Mouse (Mus musculus) embryonic stem cell, embryonic (primary cell): ENCODE measurements around the gene Zfp82.

ENCODE experiments used
- CTCF ChIA-PET, 4 experiments: fragments of 300-600 bp in 2 of 4; fragments of 350-600 bp in 2 of 4; sonication (Branson Sonifier 250); formaldehyde crosslinking; loops; one replicate each; lab custom pipeline; 2022; ENCODE audit warnings: inconsistent platforms in 2 of 4; lab: Charles Lee
- POLR2A ChIA-PET, 4 experiments: fragments of 300-600 bp in 2 of 4; fragments of 350-600 bp in 2 of 4; sonication (Branson Sonifier 250); formaldehyde crosslinking; loops; one replicate each; lab custom pipeline; 2022; ENCODE audit warnings: antibody characterized with exemption in 4 of 4, inconsistent platforms in 1 of 4; lab: Charles Lee

Zfp82 gene

DNA sequence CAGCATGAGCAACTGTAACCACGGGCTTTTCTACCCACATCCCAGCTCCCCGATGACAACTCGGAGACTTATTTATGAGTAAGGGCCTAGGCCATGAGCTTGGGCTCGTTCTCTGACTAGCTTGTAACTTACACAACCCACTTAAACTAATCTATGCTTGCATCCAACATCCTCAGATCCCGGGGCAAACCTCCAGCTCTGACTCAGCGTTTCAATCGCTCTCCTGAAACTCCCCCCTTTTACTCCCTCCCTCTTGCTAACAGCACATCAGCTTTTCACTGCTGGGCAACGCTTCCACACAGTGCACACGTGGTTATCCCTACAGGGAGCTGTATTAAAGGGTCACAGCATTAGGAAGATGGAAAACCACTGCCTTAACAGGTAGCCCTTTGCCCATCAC is 13.8 kb upstream of the Zfp82 start:
- POLR2A ChIA-PET: interaction anchor here in 3 of 4 experiments (0.7 to 3.2 kb wide), 12 partner anchors 8 to 194 kb away, joined by 3 to 20 read pairs (median 4); partner anchors contain the start of genes Zfp260 (in 2 of the 3), Zfp82 (in 2 of the 3), Thap8 (in 1 of the 3) and Wdr62 (in 1 of the 3)
- CTCF ChIA-PET: interaction anchor here in 2 of 4 experiments (0.6 to 0.7 kb wide), 2 partner anchors 98 to 1107 kb away, joined by 4 read pairs; no protein-coding TSS in a partner anchor

DNA sequence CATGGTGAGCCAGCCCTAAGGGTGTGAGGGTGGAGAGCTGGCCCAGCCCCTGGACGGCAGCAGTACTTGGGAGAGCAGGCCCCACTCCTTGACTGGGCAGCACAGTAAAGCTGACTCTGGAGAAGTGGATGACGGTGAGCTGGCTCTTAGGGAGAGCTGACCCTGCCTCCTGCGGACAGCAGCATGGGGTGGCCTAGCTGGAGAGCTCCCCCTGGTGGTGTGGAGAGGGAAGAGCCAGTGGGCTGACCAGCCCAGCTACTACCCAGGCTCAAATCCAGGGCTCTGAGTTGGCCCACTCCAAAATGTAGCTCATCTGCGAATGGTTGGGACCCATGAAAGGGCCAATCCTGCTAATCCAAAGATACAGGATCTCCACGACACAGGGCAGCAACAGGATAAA is 8.1 kb downstream of the Zfp82 start:
- CTCF ChIA-PET: interaction anchor here (0.5 to 2.5 kb wide), 22 partner anchors 12 to 271 kb away, joined by 3 to 21 read pairs (median 3); partner anchors contain the start of genes Gm26920 (in 1 of the 4) and Zfp566 (in 1 of the 4)
- POLR2A ChIA-PET: interaction anchor here in 3 of 4 experiments (0.7 to 1.6 kb wide), 8 partner anchors 16 to 109 kb away, joined by 3 to 5 read pairs (median 3); partner anchors contain the start of genes Gm26920 (in 2 of the 3) and Zfp566 (in 2 of the 3)

DNA sequence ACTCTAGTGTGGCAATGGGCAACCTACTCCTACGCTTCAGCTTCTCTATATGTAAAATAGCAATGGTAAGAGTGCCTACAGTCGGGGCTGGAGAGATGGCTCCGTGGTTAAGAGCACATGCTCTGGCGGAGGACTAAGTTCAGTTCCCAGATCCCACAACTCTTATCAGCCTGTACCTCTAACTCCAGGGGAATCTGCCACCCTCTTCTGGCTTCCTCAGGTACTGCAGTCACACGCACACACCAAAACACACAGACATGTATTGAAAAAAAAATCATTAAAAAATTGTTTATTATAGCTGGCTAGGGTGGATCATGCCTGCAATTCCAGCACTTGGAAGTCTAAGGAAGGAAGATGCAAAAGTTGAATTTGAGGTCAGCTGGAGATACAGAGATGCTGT is 10.2 kb downstream of the Zfp82 start:
- ChIA-PET POLR2A (interaction anchor here in 2 of 4 experiments (0.6 kb wide), 2 partner anchors 20 to 40 kb away, joined by 3 read pairs; no protein-coding TSS in a partner anchor), CTCF (interaction anchor here (0.5 to 1.3 kb wide), 4 partner anchors 9 to 51 kb away, joined by 3 to 5 read pairs (median 4); no protein-coding TSS in a partner anchor)

DNA sequence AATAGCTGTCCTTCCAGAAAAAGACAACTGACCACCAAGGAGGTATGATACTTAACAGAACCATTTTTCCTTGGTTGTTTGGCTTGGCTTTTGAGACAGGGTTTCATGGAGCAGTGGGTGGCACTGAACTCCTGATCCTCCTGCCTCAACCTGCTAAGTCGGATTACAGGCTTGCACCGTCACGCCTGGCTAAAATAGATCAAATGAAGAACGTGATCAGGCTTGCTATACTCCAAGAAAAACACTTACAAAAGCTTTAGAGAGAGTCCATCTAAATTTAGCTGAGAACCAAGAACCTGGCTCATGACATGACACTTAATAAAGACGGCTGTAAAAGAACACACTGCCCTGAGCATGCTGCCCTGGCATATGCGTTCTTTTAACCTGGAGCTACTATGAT is 12.4 kb downstream of the Zfp82 start:
- CTCF ChIA-PET: no interaction called here
- POLR2A ChIA-PET: interaction anchor here in 2 of 4 experiments (0.5 to 0.9 kb wide), 2 partner anchors 18 to 30 kb away, joined by 3 read pairs; partner anchors contain the start of genes Gm26920 (in 1 of the 2) and Zfp566 (in 1 of the 2)

GRCm38 (mm10) chr7:30053591-30053990 is 19.1 kb downstream of the Zfp82 start:
- ChIA-PET CTCF (interaction anchor here in 1 of 4 experiments (0.6 kb wide), 1 partner anchor 1086 kb away, joined by 3 read pairs; no protein-coding TSS in a partner anchor), POLR2A (interaction anchor here in 1 of 4 experiments (0.7 to 2.0 kb wide), 4 partner anchors 33 to 195 kb away, joined by 3 to 8 read pairs (median 4); partner anchors contain the start of genes Gm26920, Zfp566 and Zfp568)

DNA sequence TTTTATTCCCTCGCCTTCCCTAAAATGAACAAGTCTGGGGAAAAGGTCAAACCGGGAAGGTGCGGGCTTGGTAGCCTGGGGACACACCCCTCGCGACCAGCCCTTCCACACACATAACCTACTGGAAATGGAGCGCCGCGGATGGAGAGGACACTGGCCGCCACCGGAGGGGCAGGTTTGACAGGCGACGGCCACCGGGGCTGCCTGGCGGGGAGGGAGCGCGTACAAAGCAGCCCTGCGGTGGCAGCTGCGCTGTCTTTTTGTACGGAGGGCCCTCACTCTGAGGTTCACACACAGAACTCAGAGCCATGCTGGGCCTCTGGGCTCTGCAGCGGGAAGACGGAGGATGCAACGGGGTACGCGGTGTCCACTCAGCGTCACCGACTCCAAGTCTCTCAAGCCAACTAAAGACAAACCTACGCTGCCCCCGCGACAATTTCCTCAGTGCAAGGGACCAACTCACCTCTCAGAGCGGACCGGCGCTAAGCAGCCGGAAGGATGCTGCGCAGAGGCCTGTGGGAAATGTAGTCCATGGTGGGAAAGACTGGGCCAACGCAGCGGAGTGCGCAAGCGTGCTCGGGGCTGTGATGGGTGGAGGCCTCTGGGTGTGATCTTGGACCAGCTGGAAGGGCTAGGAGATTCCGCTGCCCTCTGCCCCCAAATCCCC is 21.7 kb downstream of the Zfp82 start, which contains the start of gene Zfp14:
Gene Zfp14 (minus strand): TSS at position 499 of the 667 bp plus-strand sequence.
- CTCF ChIA-PET: interaction anchor here in 1 of 4 experiments (0.7 kb wide), 1 partner anchor 18 kb away, joined by 4 read pairs; no protein-coding TSS in a partner anchor

DNA sequence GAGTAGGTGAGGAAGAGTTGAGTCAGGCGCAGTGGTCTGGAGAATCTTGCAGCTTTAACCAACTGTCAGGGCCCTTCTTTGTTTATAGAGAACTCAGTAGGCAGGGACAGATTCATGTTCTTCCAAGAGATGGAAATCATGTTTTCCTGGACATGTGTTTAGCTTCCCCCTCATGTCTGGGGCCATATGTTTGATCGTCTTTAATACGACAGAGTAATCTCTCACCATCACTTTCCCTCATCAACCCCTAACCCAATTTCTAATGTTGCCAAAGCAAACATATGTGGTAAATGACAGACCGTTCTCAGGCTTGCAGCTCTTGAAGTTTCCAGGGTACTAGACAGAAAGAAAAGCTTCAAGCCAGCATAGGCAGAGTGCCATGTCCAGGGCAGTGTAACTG is 24.6 kb downstream of the Zfp82 start:
- POLR2A ChIA-PET: interaction anchor here in 2 of 4 experiments (0.7 to 1.4 kb wide), 3 partner anchors 14 to 16 kb away, joined by 3 to 5 read pairs (median 3); no protein-coding TSS in a partner anchor
- CTCF ChIA-PET: interaction anchor here in 1 of 4 experiments (0.8 kb wide), 1 partner anchor 16 kb away, joined by 3 read pairs; no protein-coding TSS in a partner anchor

More for the DNA sequence above, 21.7 kb downstream of the Zfp82 start, which contains the start of gene Zfp14:
- POLR2A ChIA-PET: interaction anchor here in 2 of 4 experiments (0.8 to 1.8 kb wide), 7 partner anchors 15 to 67 kb away, joined by 3 to 7 read pairs (median 3); partner anchors contain the start of gene Zfp568 (in 1 of the 2)

DNA sequence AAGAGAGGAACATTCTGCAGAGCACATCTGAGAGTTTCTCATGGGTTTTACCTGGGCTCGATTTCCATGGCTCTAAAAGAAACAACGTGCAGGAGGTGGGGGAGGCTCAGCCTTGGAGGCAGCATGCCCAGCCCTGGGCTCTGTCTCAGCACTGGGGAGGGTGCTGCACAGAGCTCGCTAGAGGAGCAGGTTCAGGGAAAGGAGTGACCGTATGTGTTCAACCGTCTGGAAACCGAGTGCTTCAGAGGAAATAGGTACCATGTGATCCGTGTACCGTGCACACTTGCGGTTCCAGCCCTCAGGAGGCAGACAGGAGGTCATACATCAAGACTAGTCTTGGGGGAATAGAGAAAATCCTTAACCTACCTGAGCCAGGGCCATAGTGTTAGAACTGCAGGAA is 28.3 kb downstream of the Zfp82 start:
- POLR2A ChIA-PET: interaction anchor here in 2 of 4 experiments (0.6 to 1.4 kb wide), 2 partner anchors 34 to 102 kb away, joined by 3 to 5 read pairs; no protein-coding TSS in a partner anchor
- CTCF ChIA-PET: no interaction called here

DNA sequence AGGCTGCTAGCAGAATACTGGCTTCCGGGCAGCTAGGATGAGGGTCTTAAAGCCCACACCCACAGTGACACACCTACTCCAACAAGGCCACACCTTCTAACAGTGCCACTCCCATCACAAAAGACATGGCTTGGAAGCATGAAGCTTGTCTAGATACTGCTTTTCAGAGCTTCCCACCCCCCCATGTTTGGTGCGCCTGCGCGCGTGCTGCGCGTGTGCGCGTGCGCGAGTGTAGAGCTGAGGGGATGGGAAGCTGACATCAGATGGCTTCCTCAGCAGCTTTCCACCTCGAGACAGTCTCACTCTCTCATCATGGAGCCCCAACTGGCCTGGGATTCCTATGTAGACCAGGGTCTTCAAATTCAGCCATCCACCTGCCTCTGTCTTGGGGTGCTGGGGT is 38.4 kb downstream of the Zfp82 start:
- ChIA-PET CTCF (interaction anchor here (0.5 to 1.7 kb wide), 11 partner anchors 10 to 182 kb away, joined by 3 to 10 read pairs (median 3); no protein-coding TSS in a partner anchor), POLR2A (interaction anchor here (0.5 to 6.6 kb wide), 37 partner anchors 8 to 734 kb away, joined by 3 to 77 read pairs (median 4); partner anchors contain the start of genes Capns1 (in 1 of the 4), Gm26920 (in 1 of the 4), Thap8 (in 1 of the 4) and Wdr62 (in 1 of the 4))

GRCm38 (mm10) chr7:30031379-30031778 is 41.3 kb downstream of the Zfp82 start:
- POLR2A ChIA-PET: interaction anchor here in 3 of 4 experiments (0.6 to 13.6 kb wide), 20 partner anchors 9 to 249 kb away, joined by 3 to 166 read pairs (median 5); partner anchors contain the start of genes Zfp260 (in 2 of the 3), Zfp568 (in 2 of the 3), Gm26920 (in 1 of the 3) and Wdr62 (in 1 of the 3)
- CTCF ChIA-PET: interaction anchor here in 2 of 4 experiments (0.6 to 1.5 kb wide), 3 partner anchors 14 to 33 kb away, joined by 3 read pairs; no protein-coding TSS in a partner anchor

DNA sequence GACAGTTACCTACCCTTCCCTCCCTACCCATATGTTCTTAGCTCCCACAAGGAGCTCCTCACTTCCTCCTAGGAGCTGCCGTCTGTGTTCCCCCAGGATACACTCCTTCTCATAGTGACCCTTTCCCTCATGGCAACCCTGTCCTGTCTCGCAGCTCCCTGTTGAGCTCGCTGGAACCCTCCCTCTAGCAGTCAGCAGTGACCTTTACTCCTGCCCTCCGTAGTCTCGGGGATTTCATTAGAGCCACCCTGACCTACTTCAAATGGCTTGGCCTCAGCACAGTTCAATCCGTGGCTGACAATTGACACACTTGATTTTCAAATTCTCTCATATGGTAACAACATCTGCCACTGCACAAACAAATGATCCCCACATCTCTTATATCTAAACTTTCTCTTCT is 42.0 kb downstream of the Zfp82 start:
- CTCF ChIA-PET: interaction anchor here in 2 of 4 experiments (0.5 to 1.8 kb wide), 5 partner anchors 18 to 175 kb away, joined by 3 to 8 read pairs (median 3); no protein-coding TSS in a partner anchor
- POLR2A ChIA-PET: interaction anchor here in 3 of 4 experiments (0.6 to 13.6 kb wide), 21 partner anchors 8 to 167 kb away, joined by 3 to 166 read pairs (median 5); partner anchors contain the start of genes Gm26920 (in 2 of the 3), Zfp260 (in 2 of the 3), Zfp566 (in 2 of the 3) and Zfp568 (in 2 of the 3)

- CTCF ChIA-PET: interaction anchor here in 2 of 4 experiments (0.5 to 0.9 kb wide), 4 partner anchors 16 to 605 kb away, joined by 3 to 7 read pairs (median 4); no protein-coding TSS in a partner anchor
- POLR2A ChIA-PET: interaction anchor here in 2 of 4 experiments (0.6 to 13.6 kb wide), 3 partner anchors 20 to 113 kb away, joined by 3 to 166 read pairs (median 4); no protein-coding TSS in a partner anchor
These were observed 44.1 kb downstream of the Zfp82 start for GRCm38 (mm10) chr7:30028572-30028971.

- ChIA-PET CTCF (interaction anchor here in 2 of 4 experiments (1.0 to 4.0 kb wide), 3 partner anchors 14 to 45 kb away, joined by 3 to 14 read pairs (median 3); no protein-coding TSS in a partner anchor), POLR2A (interaction anchor here in 2 of 4 experiments (0.7 to 13.6 kb wide), 15 partner anchors 9 to 190 kb away, joined by 3 to 166 read pairs (median 3); partner anchors contain the start of genes Gm26920 (in 1 of the 2), Zfp566 (in 1 of the 2) and Zfp568 (in 1 of the 2))
These were observed 45.4 kb downstream of the Zfp82 start for GRCm38 (mm10) chr7:30027331-30027730.

DNA sequence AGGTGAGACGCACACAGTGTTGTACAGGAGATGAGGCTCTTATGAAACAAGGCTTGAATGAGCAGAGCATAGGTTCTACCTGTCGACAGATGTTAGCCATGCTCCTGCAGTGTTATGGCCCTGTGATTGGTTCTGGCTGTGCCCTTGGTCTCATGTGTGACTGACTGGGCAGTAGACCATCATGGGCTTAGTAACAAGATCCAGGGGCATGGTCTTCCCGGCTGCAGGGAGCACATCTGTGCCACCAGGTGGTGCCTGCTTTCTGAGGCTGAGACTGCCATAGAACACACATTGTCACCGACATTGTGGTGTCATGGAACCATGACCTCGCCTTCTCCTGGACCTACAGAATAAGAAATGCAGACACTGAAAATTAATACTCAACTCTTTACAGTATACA is 47.3 kb downstream of the Zfp82 start:
- CTCF ChIA-PET: interaction anchor here in 2 of 4 experiments (1.4 to 4.0 kb wide), 3 partner anchors 12 to 15 kb away, joined by 4 to 14 read pairs (median 4); no protein-coding TSS in a partner anchor

GRCm38 (mm10) chr7:30023800-30024199 is 48.9 kb downstream of the Zfp82 start:
- CTCF ChIA-PET: interaction anchor here in 3 of 4 experiments (0.6 to 4.0 kb wide), 5 partner anchors 11 to 205 kb away, joined by 3 to 23 read pairs (median 6); no protein-coding TSS in a partner anchor

More for the DNA sequence above, 47.3 kb downstream of the Zfp82 start:
- POLR2A ChIA-PET: interaction anchor here in 3 of 4 experiments (0.6 to 13.6 kb wide), 12 partner anchors 7 to 712 kb away, joined by 3 to 166 read pairs (median 4); partner anchors contain the start of genes Gm26920 (in 1 of the 3) and Zfp566 (in 1 of the 3)

GRCm38 (mm10) chr7:30023324-30023723 is 49.4 kb downstream of the Zfp82 start:
- CTCF ChIA-PET: interaction anchor here in 3 of 4 experiments (0.6 to 3.2 kb wide), 5 partner anchors 10 to 204 kb away, joined by 3 to 23 read pairs (median 5); no protein-coding TSS in a partner anchor
- POLR2A ChIA-PET: interaction anchor here (0.6 to 13.6 kb wide), 16 partner anchors 8 to 166 kb away, joined by 3 to 166 read pairs (median 4); partner anchors contain the start of gene Zfp568 (in 1 of the 4)

More at GRCm38 (mm10) chr7:30023800-30024199, 48.9 kb downstream of the Zfp82 start:
- POLR2A ChIA-PET: interaction anchor here (0.5 to 13.6 kb wide), 12 partner anchors 7 to 590 kb away, joined by 3 to 166 read pairs (median 14); partner anchors contain the start of gene Zfp568 (in 1 of the 4)
